Mouse (Mus musculus): ENCODE data around the gene Slc25a26. TPM values are rescaled to one million over a fixed set of nuclear protein-coding genes. Genes with fewer than 3 reads are reported as not detected.
"Not testable (repeated sequence)": the region's sequence is repeated elsewhere in the genome, so short reads cannot be mapped to it uniquely, and the experiment has no call there.

The Slc25a26 gene
- total RNA-seq, 4 experiments from 2014 or later, result 14.3 to 16.9 (median 15.6) TPM

- no peak for DNase-seq (ENCODE audit: low spot score in 2 of 2)
These were observed 50.7 kb downstream of the Slc25a26 start for GRCm38 (mm10) chr6:94550851-94551250.

- DNase-seq (ENCODE audit: low spot score in 2 of 2), result no peak
These were observed 53.0 kb downstream of the Slc25a26 start for GRCm38 (mm10) chr6:94553085-94553484.

GRCm38 (mm10) chr6:94558603-94559002 lies 58.5 kb downstream of the Slc25a26 start:
- not testable (repeated sequence) for DNase-seq (ENCODE audit: low spot score in 2 of 2)

GRCm38 (mm10) chr6:94560896-94561295 lies 60.8 kb downstream of the Slc25a26 start:
- DNase-seq (ENCODE audit: low spot score in 2 of 2), result no peak

- DNase-seq (ENCODE audit: low spot score in 2 of 2), result no peak
These were observed 61.2 kb downstream of the Slc25a26 start for GRCm38 (mm10) chr6:94561346-94561745.

GRCm38 (mm10) chr6:94563203-94563940 lies 63.2 kb downstream of the Slc25a26 start:
- no peak for DNase-seq (ENCODE audit: low spot score in 2 of 2)

- no peak for DNase-seq (ENCODE audit: low spot score in 2 of 2)
These were observed 65.6 kb downstream of the Slc25a26 start for GRCm38 (mm10) chr6:94565766-94566165.

- no peak for DNase-seq (ENCODE audit: low spot score in 2 of 2)
These were observed 67.9 kb downstream of the Slc25a26 start for GRCm38 (mm10) chr6:94568040-94568439.

- no peak for DNase-seq (ENCODE audit: low spot score in 2 of 2)
These were observed 75.5 kb downstream of the Slc25a26 start for GRCm38 (mm10) chr6:94575526-94576166.

- peak in 1 of 2 experiments; percentile 45 for DNase-seq (ENCODE audit: low spot score in 2 of 2)
These were observed 77.9 kb downstream of the Slc25a26 start for GRCm38 (mm10) chr6:94577991-94578390.

GRCm38 (mm10) chr6:94582055-94582454 lies 81.9 kb downstream of the Slc25a26 start:
- DNase-seq (ENCODE audit: low spot score in 2 of 2), result no peak

- DNase-seq (ENCODE audit: low spot score in 2 of 2), result peak in 1 of 2 experiments; percentile 81
These were observed 84.1 kb downstream of the Slc25a26 start for GRCm38 (mm10) chr6:94584147-94584695.

GRCm38 (mm10) chr6:94584976-94585375 lies 84.8 kb downstream of the Slc25a26 start:
- DNase-seq (ENCODE audit: low spot score in 2 of 2), result no peak

- no peak for DNase-seq (ENCODE audit: low spot score in 2 of 2)
These were observed 88.2 kb downstream of the Slc25a26 start for GRCm38 (mm10) chr6:94588365-94588764.

GRCm38 (mm10) chr6:94592243-94592642 lies 92.1 kb downstream of the Slc25a26 start:
- DNase-seq (ENCODE audit: low spot score in 2 of 2), result no peak

- no peak for DNase-seq (ENCODE audit: low spot score in 2 of 2)
These were observed 92.6 kb downstream of the Slc25a26 start for GRCm38 (mm10) chr6:94592710-94593109.

- DNase-seq (ENCODE audit: low spot score in 2 of 2), result no peak
These were observed 94.0 kb downstream of the Slc25a26 start for GRCm38 (mm10) chr6:94594096-94594665.

- DNase-seq (ENCODE audit: low spot score in 2 of 2), result no peak
These were observed 94.6 kb downstream of the Slc25a26 start for GRCm38 (mm10) chr6:94594711-94595110.

GRCm38 (mm10) chr6:94595206-94595605 lies 95.1 kb downstream of the Slc25a26 start:
- DNase-seq (ENCODE audit: low spot score in 2 of 2), result no peak

GRCm38 (mm10) chr6:94596051-94596760 lies 96.1 kb downstream of the Slc25a26 start:
- DNase-seq (ENCODE audit: low spot score in 2 of 2), result no peak

- DNase-seq (ENCODE audit: low spot score in 2 of 2), result no peak
These were observed 96.8 kb downstream of the Slc25a26 start for GRCm38 (mm10) chr6:94596761-94597485.
